Mouse (Mus musculus) testis, adult 2 months (tissue): ENCODE results near the gene Mok. TPM values are rescaled to one million over a fixed set of nuclear protein-coding genes. Genes with fewer than 3 reads are reported as not detected.

Source experiments
- H3K27ac ChIP-seq: fragments of 200-500 bp; 2 replicates; pipeline ENCODE4 v1.5.1; 2012; ENCODE audit warnings: low read depth, low read length; ENCODE audit not compliant: control insufficient read depth, insufficient read depth
- H3K27me3 ChIP-seq: fragments of 200-500 bp; 2 replicates; pipeline ENCODE4 v1.6.1; 2012; ENCODE audit warnings: mild to moderate bottlenecking, low read length, moderate library complexity; ENCODE audit not compliant: control insufficient read depth, insufficient read depth
- H3K36me3 ChIP-seq: fragments of 200-500 bp; 2 replicates; pipeline ENCODE4 v1.6.1; 2012; ENCODE audit warnings: mild to moderate bottlenecking, low read length; ENCODE audit not compliant: control insufficient read depth, insufficient read depth
- H3K4me1 ChIP-seq: fragments of 200-500 bp; 2 replicates; pipeline ENCODE4 v1.6.1; 2012; ENCODE audit warnings: low read length; ENCODE audit not compliant: control insufficient read depth, insufficient read depth
- H3K4me3 ChIP-seq: fragments of 200-500 bp; 2 replicates; pipeline ENCODE4 v1.5.1; 2012; ENCODE audit warnings: low read depth, mild to moderate bottlenecking, low read length, moderate library complexity, mixed read lengths; ENCODE audit not compliant: control insufficient read depth
- CTCF ChIP-seq: fragments of 200-500 bp; IDR thresholded peaks from 2 replicates; pipeline ENCODE4 v1.5.1; 2012; ENCODE audit warnings: low read depth, mild to moderate bottlenecking, inconsistent platforms, low read length, moderate library complexity; ENCODE audit not compliant: control insufficient read depth, insufficient read depth, insufficient replicate concordance
- POLR2A ChIP-seq: fragments of 200-500 bp; IDR thresholded peaks from 2 replicates; pipeline ENCODE4 v1.6.1; 2012; ENCODE audit warnings: low read depth, mild to moderate bottlenecking, inconsistent platforms, low read length, moderate library complexity; ENCODE audit not compliant: control insufficient read depth
- polyA plus RNA-seq: library from polyadenylated mRNA; depleted of rRNA; stranded (reverse); fragments of >200 nt; gene quantifications from 2 replicates; pipeline ENCODE4 v1.2.3, GENCODE M21; 2012

The Mok gene
- polyA plus RNA-seq, 1 experiment = 96.9 TPM

- H3K4me1 ChIP-seq = peaks cover 34% of the 10 kb centered on the region
- H3K36me3 ChIP-seq = no peaks in the 10 kb centered on the region; the same call in 1 of the 2 replicates
- H3K27ac ChIP-seq = peak overlapping the region; percentile 76
- H3K4me3 ChIP-seq = peak overlapping the region; percentile 80
- no peak for TF ChIP-seq CTCF
- TF ChIP-seq POLR2A = peak; percentile 38; the same call in 1 of the 2 replicates
- no peaks in the 10 kb centered on the region for H3K27me3 ChIP-seq
Observed at GRCm38 (mm10) chr12:110845131-110845880, 4.6 kb upstream of the Mok start.

GRCm38 (mm10) chr12:110844227-110845130 lies 3.7 kb upstream of the Mok start:
- TF ChIP-seq POLR2A (no peak), CTCF (no peak)
- H3K27me3 ChIP-seq = no peaks in the 10 kb centered on the region
- peak overlapping the region; percentile 15 for H3K27ac ChIP-seq
- H3K4me1 ChIP-seq = peaks cover 31% of the 10 kb centered on the region
- H3K4me3 ChIP-seq = peak overlapping the region; percentile 80
- H3K36me3 ChIP-seq = no peaks in the 10 kb centered on the region; the same call in 1 of the 2 replicates

- Histone ChIP-seq H3K4me1 (peaks cover 31% of the 10 kb centered on the region), H3K4me3 (peak overlapping the region; percentile 80), H3K36me3 (no peaks in the 10 kb centered on the region; the same call in 1 of the 2 replicates), H3K27ac (no peak overlapping the region), H3K27me3 (no peaks in the 10 kb centered on the region)
- TF ChIP-seq POLR2A (no peak), CTCF (peak; percentile 88; the same call in 1 of the 2 replicates)
Observed at GRCm38 (mm10) chr12:110843194-110844048, 2.7 kb upstream of the Mok start.

- peak overlapping the region; percentile 10 for H3K4me3 ChIP-seq
Observed at GRCm38 (mm10) chr12:110841731-110842493, 1.2 kb upstream of the Mok start.

GRCm38 (mm10) chr12:110837850-110838249 lies 2.9 kb downstream of the Mok start:
- Histone ChIP-seq H3K4me3 (no peak overlapping the region), H3K4me1 (no peaks in the 10 kb centered on the region; the same call in 1 of the 2 replicates), H3K27ac (no peak overlapping the region), H3K27me3 (no peaks in the 10 kb centered on the region), H3K36me3 (no peaks in the 10 kb centered on the region; the same call in 1 of the 2 replicates)
- no peak for TF ChIP-seq CTCF
- no peak for TF ChIP-seq POLR2A

More at GRCm38 (mm10) chr12:110841731-110842493, 1.2 kb upstream of the Mok start:
- peaks cover 31% of the 10 kb centered on the region for H3K4me1 ChIP-seq
- no peak for TF ChIP-seq CTCF
- TF ChIP-seq POLR2A = no peak
- H3K27ac ChIP-seq = no peak overlapping the region
- H3K36me3 ChIP-seq = no peaks in the 10 kb centered on the region; the same call in 1 of the 2 replicates
- H3K27me3 ChIP-seq = no peaks in the 10 kb centered on the region
